Mouse (Mus musculus) kidney, adult 8-10 months (tissue): ENCODE data around the gene Mafb.

Source experiments
- DNase-seq, 2 experiments: peaks; one replicate each; pipeline ENCODE4 v3.0.0; 2022

The Mafb gene

GRCm38 (mm10) chr2:160366980-160367338 is at the start of gene Mafb:
TSS of gene Mafb (minus strand) at chr2:160367065.
- DNase-seq = peak; percentile 89 to 93

- no peak for DNase-seq
Observed at GRCm38 (mm10) chr2:160415161-160415560, 48.3 kb upstream of the Mafb start.

DNA sequence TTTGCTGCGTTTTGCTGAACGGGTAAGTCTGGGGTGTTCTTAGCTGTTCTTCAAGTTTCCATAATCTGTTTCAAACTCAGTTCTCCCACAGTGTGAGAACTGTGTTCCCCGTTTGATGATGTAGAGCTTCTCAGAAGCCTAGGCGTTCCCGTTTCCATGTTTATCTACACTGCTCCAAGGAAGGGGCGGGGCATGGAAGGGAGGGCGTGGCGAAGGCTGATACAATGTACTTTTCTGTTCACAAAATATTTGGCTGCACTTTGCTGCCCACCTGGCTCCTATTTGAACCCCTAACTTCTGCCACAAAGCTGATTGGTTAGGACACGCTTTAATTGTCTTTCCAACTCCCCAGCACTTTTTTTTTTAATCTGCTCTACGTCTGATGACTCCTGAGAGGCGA is 47.9 kb upstream of the Mafb start:
- DNase-seq = no peak

GRCm38 (mm10) chr2:160413982-160414381 is 47.1 kb upstream of the Mafb start:
- DNase-seq = peak in 1 of 2 experiments; percentile 30

DNA sequence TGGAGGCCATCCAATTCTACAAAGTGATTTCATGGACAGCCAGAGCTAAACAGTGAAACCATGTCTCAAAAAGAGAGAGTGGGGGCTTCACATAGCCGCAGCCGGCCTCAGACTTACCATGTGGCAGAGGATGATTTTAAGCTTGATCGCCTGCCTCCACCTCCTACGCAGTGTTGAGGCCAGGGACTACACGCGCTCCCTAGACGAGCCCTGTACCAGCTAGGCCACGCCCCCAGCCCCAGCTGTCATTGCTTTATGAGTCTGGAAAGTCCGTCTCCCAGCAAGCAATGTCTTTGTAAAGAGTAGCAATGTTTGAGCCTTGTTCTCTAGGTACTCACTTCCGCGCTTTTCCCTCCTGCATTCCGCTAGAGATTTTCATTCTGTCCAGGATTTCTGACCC is 46.2 kb upstream of the Mafb start:
- peak in 1 of 2 experiments; percentile 4 for DNase-seq

DNA sequence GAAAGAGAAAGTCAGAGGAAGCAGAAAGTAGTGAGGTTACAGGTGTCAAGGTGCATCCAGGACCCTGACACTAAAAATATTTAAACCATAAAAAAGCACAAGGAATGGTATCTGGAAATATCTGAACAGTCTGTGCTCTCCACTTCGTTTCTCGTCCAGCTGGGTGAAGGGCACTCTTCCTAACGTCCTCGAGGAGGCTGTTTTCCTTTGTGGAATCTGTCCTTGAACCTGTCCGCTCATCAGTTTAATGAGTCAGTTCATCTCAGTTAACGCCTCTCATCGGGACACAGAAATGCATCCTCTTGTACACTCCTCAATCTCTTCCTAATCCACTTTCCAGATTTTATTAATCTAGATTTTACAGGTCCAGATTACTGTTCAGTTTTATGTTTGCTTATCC is 44.6 kb upstream of the Mafb start:
- DNase-seq = no peak

DNA sequence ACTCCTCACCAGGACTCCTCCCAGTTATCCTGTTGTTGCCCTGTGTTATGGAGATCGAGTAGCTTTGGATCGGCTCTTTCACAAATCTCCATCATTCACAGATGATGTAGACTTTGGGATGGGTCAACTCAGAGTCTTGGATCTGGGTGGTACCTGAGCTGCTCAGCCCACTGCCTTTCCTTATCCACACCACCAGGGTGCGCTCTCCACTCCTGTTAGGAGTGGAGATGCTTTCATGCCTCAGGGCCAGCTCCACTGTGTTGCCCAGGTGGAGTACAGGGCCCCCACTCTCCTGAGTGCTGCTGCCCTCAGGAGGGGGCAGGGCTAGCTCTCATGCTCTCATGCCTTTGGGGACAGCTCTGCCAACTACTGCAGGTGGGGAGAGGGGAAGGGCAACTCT is 40.9 kb upstream of the Mafb start:
- no peak for DNase-seq

DNA sequence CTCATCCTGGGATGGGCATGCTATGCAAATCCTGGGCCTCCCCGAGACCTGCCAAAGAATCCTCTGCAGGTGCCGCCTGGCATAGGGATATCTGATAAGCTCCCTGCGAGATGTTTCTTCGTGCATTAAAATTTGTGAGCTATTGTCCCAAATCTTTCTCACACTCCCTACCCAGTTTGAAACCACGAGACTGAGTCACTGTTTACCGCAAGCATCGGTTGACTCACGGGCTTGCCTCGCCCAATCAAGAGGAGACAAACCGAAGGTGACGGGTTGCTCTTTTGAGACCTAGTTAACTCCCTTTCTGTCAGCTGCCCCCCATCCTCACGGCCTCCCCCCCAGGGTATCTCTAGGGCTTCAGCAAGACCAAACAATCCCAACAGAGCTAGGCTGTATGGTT is 30.9 kb upstream of the Mafb start:
- no peak for DNase-seq

GRCm38 (mm10) chr2:160394735-160395134 is 27.9 kb upstream of the Mafb start:
- DNase-seq = no peak

DNA sequence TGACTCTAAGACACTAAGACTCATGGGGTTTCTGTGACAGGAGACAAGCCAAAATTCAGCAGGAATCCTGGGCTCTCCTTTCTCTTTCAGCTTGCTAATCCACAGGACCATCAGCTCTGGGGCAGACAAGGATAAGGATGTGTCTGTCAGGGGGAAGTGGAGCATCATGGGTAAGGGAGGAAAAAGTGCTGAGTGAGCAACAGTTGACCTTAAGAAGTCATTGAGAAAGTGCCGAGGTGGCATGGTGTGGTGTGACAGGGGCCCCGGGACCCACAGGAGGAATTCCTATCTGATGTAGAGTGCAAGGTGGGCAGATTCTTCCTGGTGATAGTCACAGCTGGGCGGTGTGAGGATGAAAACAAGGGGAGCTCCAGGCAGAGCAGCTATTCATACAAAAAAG is 25.8 kb upstream of the Mafb start:
- no peak for DNase-seq

- DNase-seq = no peak
Observed at GRCm38 (mm10) chr2:160388596-160388995, 21.7 kb upstream of the Mafb start.

DNA sequence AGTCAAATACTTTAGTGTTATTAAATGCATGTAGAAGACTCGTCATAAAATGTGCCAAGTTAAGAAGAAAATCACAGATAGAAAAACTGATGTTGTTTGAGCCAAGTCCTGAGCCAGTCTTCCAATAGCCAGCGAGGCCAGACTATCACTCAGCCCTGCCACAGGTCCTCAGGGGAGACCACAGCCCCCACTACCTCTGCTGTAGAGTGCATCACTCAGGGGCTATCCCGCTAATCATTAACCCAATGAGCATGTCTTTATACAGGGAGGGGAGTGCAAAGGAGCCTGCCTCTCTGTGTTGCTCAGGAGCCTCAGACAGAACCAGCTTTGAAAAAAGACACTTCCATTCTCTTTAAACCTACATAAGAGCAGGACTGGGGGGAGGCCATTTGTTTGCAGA is 16.6 kb upstream of the Mafb start:
- no peak for DNase-seq

GRCm38 (mm10) chr2:160378271-160378670 is 11.4 kb upstream of the Mafb start:
- peak; percentile 22 to 68 for DNase-seq

DNA sequence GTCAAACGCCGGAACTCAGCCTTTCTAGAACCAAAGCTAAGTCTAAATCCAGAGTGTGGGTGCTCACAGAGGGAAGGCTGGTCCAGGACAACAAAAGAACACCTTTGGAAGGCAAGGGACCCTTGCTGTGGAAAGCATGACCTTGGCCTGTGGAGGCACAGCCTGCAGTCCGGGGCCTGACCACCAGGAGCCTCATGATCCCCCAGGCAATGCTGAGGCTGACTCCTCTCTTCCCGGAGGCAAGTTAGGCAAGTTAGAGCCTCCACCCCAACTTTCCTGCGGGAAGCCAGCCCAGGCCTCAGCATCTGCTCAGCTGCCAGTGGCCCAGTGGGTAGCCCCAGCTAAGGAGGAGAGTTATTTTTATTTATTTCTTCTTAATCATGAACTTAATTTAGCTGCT is 9.4 kb upstream of the Mafb start:
- no peak for DNase-seq

DNA sequence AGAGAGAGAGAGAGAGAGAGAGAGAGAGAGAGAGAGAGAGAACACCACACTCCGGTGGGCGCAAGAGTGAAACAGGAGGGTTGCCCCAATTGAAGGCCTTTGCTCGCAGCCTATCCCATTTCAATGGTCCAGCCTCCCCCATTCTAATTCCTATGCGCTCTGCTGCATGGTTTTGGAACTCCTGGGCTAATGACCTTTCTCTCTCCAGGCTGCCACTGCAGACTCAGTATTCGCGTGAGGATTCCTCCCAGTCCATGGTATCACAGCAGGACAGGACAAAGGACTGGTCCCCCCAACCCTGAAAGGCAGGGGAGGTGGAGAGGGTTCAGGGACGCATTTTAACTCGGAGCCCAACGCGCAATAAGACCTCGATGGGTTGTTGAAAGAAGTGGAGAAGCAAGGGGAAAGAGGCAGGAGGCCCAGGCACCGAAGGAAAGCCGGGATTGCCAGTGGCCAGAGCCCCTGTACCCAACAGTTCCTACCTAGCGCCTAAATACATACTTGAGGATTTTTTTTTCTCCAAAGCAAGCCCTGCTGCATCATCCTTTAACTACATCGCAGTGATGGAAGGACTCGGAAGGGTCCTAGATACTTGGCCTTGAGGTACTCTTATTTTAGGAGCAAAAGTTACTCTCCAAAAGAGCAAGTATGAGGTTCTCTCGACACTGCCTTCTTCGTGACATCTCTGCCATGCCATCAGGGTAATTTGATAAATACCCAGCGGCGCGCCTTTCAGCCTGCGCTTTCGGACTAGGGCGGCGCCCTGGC is 3.0 kb upstream of the Mafb start:
- no peak for DNase-seq

- no peak for DNase-seq
Observed at GRCm38 (mm10) chr2:160368422-160369357, 1.8 kb upstream of the Mafb start.

DNA sequence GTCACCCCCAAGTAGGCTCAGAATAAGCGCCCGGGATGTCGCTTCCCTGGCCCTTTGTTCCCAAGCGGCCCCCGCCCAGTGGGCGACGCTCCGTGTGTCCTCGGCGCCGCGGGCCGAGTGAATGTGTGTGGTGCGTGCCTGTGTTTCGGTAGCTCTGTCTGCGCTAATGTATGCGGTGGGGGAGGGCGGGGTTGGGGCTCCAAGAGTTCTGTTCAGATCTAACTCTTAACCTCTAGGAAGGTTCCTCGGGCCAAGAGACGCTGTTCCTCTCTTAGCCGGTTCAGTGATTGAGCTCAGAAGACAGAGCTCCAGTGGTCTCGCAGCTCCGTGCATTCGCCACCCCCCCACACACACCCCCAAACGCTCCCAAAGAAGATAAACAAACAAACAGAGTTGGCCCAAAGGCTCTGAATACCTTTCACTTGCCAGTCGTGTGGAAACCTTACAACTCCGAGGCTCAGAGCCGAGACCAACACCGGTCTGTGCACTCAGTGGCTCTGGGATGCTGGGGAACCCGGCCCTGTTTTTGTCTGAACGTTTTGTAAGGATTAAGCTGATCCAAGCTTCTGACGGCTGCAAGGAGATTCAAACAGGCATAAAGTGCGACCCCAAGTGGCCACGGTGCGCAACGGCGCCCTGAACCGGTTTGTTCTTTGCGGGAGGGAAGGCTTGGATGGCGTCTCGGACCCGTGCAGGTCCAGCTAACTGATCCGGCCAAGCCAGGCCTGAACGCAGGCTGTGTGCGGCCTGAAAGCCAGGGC is 763 bp upstream of the Mafb start:
- DNase-seq = peak; percentile 85 to 93

DNA sequence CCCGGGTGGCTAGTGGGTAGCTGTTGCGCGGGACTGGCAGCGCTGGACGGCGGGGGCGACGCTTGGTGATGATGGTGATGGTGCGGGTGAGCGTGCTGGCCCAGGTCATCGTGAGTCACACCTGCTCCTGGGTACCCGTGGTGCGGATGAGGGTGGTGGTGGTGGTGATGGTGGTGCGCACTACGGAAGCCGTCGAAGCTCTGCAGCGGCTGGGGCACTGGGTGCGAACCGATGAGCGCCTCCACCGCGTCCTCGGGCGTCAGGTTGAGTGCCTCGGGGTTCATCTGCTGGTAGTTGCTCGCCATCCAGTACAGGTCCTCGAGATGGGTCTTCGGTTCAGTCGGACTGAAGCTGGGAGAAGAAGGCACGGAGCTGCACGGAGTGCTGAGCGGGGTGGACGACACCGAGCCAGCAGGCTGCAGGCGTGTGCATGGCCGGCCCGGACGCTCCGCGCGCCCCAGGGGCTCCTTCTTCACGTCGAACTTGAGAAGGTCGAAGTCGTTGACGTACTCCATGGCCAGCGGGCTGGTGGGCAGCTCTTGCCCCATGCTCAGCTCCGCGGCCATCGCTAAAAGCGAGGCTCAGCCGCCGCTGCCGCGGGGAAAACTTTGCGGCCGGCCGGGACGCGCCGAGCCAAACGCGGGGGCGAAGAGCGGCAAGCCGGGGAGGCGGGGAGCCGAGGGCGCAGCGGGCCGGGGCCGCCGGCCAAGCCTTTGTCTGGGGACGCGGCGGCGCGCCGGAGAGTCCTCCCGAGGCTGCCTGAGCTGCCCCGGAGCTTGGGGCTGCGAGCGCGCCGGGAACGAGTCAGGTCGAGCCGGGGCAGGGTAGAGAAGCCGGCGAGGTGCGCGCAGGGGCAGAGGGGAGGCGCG is 520 bp downstream of the Mafb start:
- peak in 1 of 2 experiments; percentile 12 for DNase-seq

DNA sequence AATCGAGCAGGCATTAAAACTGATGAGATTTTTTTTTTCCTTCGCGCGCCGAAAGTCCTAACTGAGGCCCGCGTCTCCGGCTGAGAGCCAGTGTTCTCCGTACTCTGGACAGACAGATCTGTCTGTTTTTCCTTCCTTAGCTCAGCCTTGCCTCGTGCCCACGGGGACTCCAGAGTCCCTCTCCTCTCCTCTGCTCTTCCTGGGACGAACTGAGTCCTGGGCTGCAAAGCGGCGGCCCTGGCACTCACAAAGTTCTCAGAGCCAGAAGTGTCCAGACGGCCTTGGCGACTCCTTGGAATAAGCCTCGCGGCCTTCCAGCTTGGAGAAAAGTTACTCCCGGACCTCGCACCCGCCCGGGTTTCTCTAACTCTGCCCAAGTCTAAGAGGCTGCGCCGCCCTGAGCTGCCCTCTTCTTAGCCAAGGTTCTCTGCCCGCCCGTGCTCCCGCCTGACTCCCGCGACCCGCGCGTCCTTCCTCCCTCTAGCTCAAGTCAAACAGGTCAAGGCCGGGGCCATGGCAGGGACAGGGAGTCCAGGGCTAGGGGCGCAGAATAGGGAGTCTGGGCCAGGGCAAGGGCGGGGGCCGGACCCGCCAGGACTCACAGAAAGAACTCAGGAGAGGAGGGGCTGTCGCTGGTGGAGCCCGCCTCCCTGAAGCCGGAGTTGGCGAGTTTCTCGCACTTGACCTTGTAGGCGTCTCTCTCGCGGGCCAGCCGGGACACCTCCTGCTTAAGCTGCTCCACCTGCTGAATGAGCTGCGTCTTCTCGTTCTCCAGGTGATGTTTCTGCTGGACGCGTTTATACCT is 1.6 kb downstream of the Mafb start:
- peak; percentile 39 to 50 for DNase-seq

DNA sequence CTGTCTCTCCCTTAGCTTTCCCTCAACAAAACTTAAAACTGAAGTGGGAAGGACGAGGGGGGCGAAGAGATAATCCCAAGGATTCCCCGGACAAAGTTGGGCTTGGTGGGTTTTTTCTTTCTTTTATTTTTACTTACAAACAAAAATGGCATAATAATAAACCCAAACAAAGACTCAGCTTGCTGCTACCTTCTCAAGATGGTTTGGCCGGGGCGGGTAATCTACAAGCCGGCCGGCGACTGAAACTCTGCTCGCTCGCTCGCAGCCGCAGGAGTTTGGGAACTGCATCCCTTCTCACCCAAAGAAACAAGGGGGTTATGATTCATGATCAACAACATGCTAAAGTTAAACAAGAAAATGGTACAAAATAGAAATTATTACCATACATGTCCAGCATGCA is 2.2 kb downstream of the Mafb start:
- no peak for DNase-seq

- no peak for DNase-seq
Observed at GRCm38 (mm10) chr2:160364128-160364650, 2.7 kb downstream of the Mafb start.
